Mouse (Mus musculus) heart, postnatal 0 days (tissue): Measurements from ENCODE around the gene Apof. TPM values are rescaled to one million over a fixed set of nuclear protein-coding genes. Genes with fewer than 3 reads are reported as not detected.
A peak's percentile ranks its signal among the peaks of the same experiment; 100 is the strongest.

Experiments used
- ATAC-seq: fragments of 200-750 bp; cut with Nextera tagmentation; 2 replicates; pipeline ENCODE4 v1.8.0; 2017; ENCODE audit warnings: low read depth, moderate number of reproducible peaks, moderate library complexity; ENCODE audit not compliant: insufficient read depth
- DNase-seq: peaks from one replicate; pipeline ENCODE4 v3.0.0-alpha.2; 2016; ENCODE audit warnings: low spot score
- H3K27ac ChIP-seq: fragments of 300-500 bp; sonication (generic); 2 replicates; pipeline ENCODE4 v1.5.1; 2014; ENCODE audit warnings: low read depth, mild to moderate bottlenecking
- H3K27me3 ChIP-seq: fragments of 300-500 bp; sonication (generic); 2 replicates; pipeline ENCODE4 v1.6.1; 2014; ENCODE audit warnings: low read length, mixed read lengths; ENCODE audit not compliant: control insufficient read depth, insufficient read depth
- H3K36me3 ChIP-seq: fragments of 300-500 bp; sonication (generic); replicated peaks from 2 replicates; pipeline ENCODE4 v1.6.1; 2014; ENCODE audit warnings: low read length, mixed read lengths; ENCODE audit not compliant: control insufficient read depth, insufficient read depth
- H3K4me1 ChIP-seq: fragments of 300-500 bp; sonication (generic); 2 replicates; pipeline ENCODE4 v1.6.1; 2014; ENCODE audit warnings: antibody characterized with exemption; ENCODE audit not compliant: control insufficient read depth, insufficient read depth
- H3K4me2 ChIP-seq: fragments of 300-500 bp; sonication (generic); 2 replicates; pipeline ENCODE4 v1.6.1; 2014; ENCODE audit warnings: low read depth, mild to moderate bottlenecking, low read length, moderate library complexity
- H3K4me3 ChIP-seq: fragments of 300-500 bp; sonication (generic); 2 replicates; pipeline ENCODE4 v1.5.1; 2014; ENCODE audit warnings: low read depth, low read length
- H3K9ac ChIP-seq: fragments of 300-500 bp; sonication (generic); replicated peaks from 2 replicates; pipeline ENCODE4 v1.6.1; 2014; ENCODE audit warnings: low read depth, low read length, mixed read lengths
- H3K9me3 ChIP-seq: fragments of 300-500 bp; sonication (generic); replicated peaks from 2 replicates; pipeline ENCODE4 v1.6.1; 2016; ENCODE audit warnings: low read length; ENCODE audit not compliant: control insufficient read depth
- CTCF ChIP-seq: IDR thresholded peaks from 2 replicates; pipeline ENCODE4 v1.5.1; 2016; ENCODE audit warnings: antibody characterized with exemption, control low read depth, low read depth
- EP300 ChIP-seq: IDR thresholded peaks from 2 replicates; pipeline ENCODE4 v1.6.1; 2016; ENCODE audit warnings: antibody characterized with exemption, low read depth
- WGBS: fragments of 180-500 bp; shearing (Covaris S2); extraction: QIAGEN DNeasy Blood & Tissue Kit; methylation state at CpG from one replicate; pipeline ENCODE4 v1.1.7; 2014; 5-methylcytosine and 5-hydroxymethylcytosine counted together
- polyA plus RNA-seq: library from polyadenylated mRNA; unstranded; fragments of >200 nt; fragmentation: Nextera tagmentation; extraction: Ambion mirVana; gene quantifications from 2 replicates; pipeline ENCODE4 v1.2.1, GENCODE M21; 2015
- total RNA-seq: library from RNA; depleted of rRNA; stranded (reverse); fragments of >200 nt; gene quantifications from 2 replicates; pipeline ENCODE4 v1.2.3, GENCODE M21; 2014; ENCODE audit warnings: low replicate concordance

Gene Apof
- total and polyA plus RNA-seq, 2 experiments from 2014 or later, result not detected

DNA sequence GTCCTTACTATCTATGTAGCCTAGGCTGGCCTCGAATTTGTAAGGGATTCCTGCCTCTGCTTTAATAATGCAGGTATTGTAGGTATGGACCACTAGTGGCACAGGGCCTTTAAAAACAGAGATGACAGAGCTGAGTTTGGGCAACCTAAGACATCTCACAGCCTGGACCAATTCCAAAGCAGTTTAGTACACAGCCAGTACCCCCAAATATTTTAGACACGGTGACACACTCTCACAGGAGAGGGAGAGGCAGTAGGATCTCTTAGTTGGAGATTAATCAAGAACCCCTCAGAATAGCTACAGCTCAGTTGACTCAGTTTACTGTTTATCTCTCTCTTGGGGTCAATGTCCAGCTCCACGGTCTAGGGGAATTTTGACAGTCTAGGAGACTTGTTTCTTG, 33.9 kb downstream of the Apof start:
- no peak for DNase-seq
- Histone ChIP-seq H3K4me3 (peak overlapping the region; percentile 64), H3K9me3 (no peaks in the 10 kb centered on the region), H3K27me3 (no peaks in the 10 kb centered on the region), H3K4me2 (peak overlapping the region; percentile 72), H3K27ac (peak overlapping the region; percentile 97), H3K4me1 (peaks cover 26% of the 10 kb centered on the region), H3K9ac (peak overlapping the region; percentile 77), H3K36me3 (0 out of 2 replicates have a peak, but pooled peaks cover 3% of the 10 kb centered on the region)
- TF ChIP-seq EP300 (no peak), CTCF (no peak)
- no peak for ATAC-seq
- WGBS, result 20% methylated on average over 3 of the region's 3 CpGs

DNA sequence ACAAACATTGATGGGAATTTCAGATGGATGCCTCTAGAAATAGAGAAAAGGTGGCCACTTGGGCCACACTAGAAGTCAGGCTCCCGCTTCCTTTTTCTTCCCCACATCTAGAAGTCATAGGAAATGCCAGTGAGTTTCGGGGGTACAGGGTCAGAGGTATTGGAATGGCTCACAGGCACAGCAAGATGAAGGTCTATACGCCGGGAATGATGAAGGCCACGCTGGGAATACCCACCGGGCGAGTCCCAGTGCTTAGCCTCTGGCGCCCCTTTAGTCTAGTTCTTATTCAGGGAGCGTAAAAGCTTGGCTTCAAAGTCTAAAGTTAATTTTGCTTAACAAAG, 34.3 kb downstream of the Apof start:
- Histone ChIP-seq H3K9me3 (no peaks in the 10 kb centered on the region), H3K27ac (peak overlapping the region; percentile 97), H3K4me2 (peak overlapping the region; percentile 72), H3K36me3 (0 out of 2 replicates have a peak, but pooled peaks cover 3% of the 10 kb centered on the region), H3K4me3 (peak overlapping the region; percentile 64), H3K4me1 (peaks cover 22% of the 10 kb centered on the region), H3K27me3 (no peaks in the 10 kb centered on the region), H3K9ac (peak overlapping the region; percentile 77)
- WGBS, result 0% methylated on average over 9 of the region's 9 CpGs
- no peak for TF ChIP-seq EP300
- no peak for TF ChIP-seq CTCF
- no peak for DNase-seq
- ATAC-seq, result peak; percentile 24; the same call in 1 of the 2 replicates

DNA sequence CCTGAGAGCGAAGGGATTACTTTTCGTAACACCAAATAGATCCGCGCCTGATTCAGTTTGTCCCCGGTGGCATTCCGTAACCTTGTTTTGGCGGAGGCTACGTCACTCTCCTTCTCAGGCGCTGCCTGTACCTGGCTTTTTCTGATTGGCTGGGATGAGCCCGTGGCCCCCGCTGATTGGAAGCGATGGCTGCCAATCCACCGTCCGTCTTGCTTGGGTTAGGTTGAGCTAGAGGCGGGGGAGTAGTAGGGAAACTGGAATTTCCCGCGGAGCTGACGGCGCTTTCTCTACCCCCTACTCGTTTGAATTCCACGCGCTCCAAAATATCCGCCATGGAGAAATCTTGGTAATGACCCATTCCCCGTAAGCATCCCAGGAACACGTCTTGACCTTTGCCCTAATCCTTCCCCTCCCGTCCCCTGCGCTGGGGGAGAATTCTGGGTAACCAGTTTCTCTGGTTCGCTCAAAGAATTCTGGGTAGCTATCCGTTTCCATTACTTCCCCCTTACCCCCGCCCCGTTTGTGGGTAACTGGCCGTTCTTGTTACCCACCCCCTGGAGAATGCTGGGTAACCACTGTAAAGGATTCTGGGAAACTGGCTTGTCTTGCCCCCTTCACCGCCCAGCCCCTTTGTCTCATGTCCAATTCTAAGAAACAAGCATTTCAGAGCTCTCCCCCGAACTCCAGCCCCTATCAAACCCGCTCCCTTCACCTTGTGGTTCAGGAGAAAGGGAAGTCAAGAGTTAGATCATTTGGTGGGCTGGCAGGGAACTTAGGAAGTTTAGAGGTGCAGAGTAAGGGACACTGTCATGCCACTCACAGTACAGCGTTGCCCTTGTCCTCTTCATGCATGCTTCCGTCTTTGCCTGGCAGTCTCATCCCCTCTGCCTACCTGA, 34.9 kb downstream of the Apof start, which contains the start of gene Pan2:
Gene Pan2 (plus strand): TSS at position 210 of the 896 bp plus-strand sequence.
- Histone ChIP-seq H3K4me2 (peak within 1 kb of the TSS; percentile 72), H3K27me3 (no peaks in the 10 kb centered on the region), H3K36me3 (peaks cover 9% of the 10 kb centered on the region), H3K9me3 (no peaks in the 10 kb centered on the region), H3K9ac (peak within 1 kb of the TSS; percentile 77), H3K4me3 (peak within 1 kb of the TSS; percentile 64), H3K27ac (peak within 1 kb of the TSS; percentile 97), H3K4me1 (peaks cover 19% of the 10 kb centered on the region)
- TF ChIP-seq CTCF, result no peak
- TF ChIP-seq EP300, result peak; percentile 98
- ATAC-seq (peak; percentile 98), DNase-seq (peak; percentile 99)
- WGBS, result 2% methylated on average over 37 of the region's 37 CpGs

DNA sequence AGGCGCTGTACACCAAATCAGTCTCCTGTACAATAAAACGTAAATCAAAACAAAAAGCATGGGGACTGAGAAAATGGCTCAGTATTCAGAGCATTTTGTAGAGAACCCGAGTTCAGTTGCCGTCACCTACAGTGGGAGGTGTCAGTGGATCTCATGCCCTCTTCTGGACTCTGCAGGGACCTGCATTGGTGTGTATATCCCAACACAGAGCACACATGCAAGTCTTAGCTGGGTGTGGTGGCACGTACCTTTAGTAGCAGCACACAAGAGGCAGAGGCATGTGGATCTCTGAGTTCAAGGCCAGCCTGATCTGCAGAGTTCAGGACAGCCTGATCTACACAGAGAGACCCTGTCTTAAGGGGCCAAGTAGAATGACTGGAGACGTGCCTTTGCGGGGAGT, 41.2 kb downstream of the Apof start:
- Histone ChIP-seq H3K4me1 (peaks cover 9% of the 10 kb centered on the region; the same call in 1 of the 2 replicates), H3K27ac (peak overlapping the region; percentile 61), H3K4me3 (no peak overlapping the region), H3K36me3 (peaks cover 55% of the 10 kb centered on the region), H3K9me3 (no peaks in the 10 kb centered on the region), H3K4me2 (no peak overlapping the region), H3K9ac (0 out of 2 replicates have a peak overlapping the region, but pooled peaks have one; percentile 25), H3K27me3 (no peaks in the 10 kb centered on the region)
- WGBS, result 84% methylated on average over 7 of the region's 7 CpGs
- TF ChIP-seq CTCF (no peak), EP300 (no peak)
- DNase-seq (no peak), ATAC-seq (no peak)

DNA sequence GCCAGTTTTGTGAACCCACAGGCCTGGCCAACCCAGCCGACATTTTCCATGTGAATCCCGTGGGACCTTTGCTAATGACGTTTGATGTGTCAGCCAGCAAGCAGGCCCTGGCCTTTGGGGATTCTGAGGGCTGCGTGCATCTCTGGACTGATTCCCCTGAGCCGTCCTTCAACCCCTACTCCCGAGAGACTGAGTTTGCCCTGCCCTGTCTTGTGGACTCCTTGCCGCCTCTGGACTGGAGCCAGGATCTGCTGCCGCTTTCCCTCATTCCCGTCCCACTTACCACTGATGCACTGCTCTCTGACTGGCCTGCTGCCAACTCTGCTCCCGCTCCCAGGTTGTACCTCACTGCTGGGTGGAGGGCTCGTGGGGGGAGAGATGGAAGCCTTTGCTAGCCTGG, 41.7 kb downstream of the Apof start:
- DNase-seq (peak; percentile 56), ATAC-seq (0 out of 2 replicates have a peak, but pooled peaks have one; percentile 50)
- peak overlapping the region; percentile 61 for H3K27ac ChIP-seq
- 20% methylated on average over 11 of the region's 11 CpGs for WGBS
- H3K4me1 ChIP-seq, result peaks cover 9% of the 10 kb centered on the region; the same call in 1 of the 2 replicates
- no peaks in the 10 kb centered on the region for H3K27me3 ChIP-seq
- peak overlapping the region; percentile 31 for H3K4me2 ChIP-seq
- no peak overlapping the region for H3K4me3 ChIP-seq
- TF ChIP-seq CTCF, result no peak
- no peak for TF ChIP-seq EP300
- peaks cover 61% of the 10 kb centered on the region for H3K36me3 ChIP-seq
- no peaks in the 10 kb centered on the region for H3K9me3 ChIP-seq
- H3K9ac ChIP-seq, result peak overlapping the region; percentile 25; the same call in 1 of the 2 replicates
